Mouse (Mus musculus) embryonic facial prominence, embryonic 11.5 days (tissue): ENCODE results near the gene Zcchc24. TPM values are rescaled to one million over a fixed set of nuclear protein-coding genes. Genes with fewer than 3 reads are reported as not detected.
A peak's percentile ranks its signal among the peaks of the same experiment; 100 is the strongest.

Experiments used
- ATAC-seq: fragments of 200-750 bp; cut with Nextera tagmentation; replicated peaks from 2 replicates; pipeline ENCODE4 v1.8.0; 2017; ENCODE audit warnings: low read depth; ENCODE audit not compliant: insufficient number of reproducible peaks, low FRiP score, low TSS enrichment
- DNase-seq: peaks from one replicate; pipeline ENCODE4 v3.0.0-alpha.2; 2015; ENCODE audit warnings: low spot score
- H3K27ac ChIP-seq: fragments of 300-500 bp; sonication (generic); replicated peaks from 2 replicates; pipeline ENCODE4 v1.5.1; 2014; ENCODE audit warnings: mild to moderate bottlenecking, low read depth, low read length, control low read depth
- H3K27me3 ChIP-seq: fragments of 300-500 bp; sonication (generic); 2 replicates; pipeline ENCODE4 v1.6.1; 2014; ENCODE audit warnings: mild to moderate bottlenecking, low read length, moderate library complexity, mixed read lengths; ENCODE audit not compliant: control insufficient read depth, insufficient read depth
- H3K36me3 ChIP-seq: fragments of 300-500 bp; sonication (generic); replicated peaks from 2 replicates; pipeline ENCODE4 v1.6.1; 2014; ENCODE audit warnings: low read depth, mild to moderate bottlenecking, low read length, moderate library complexity, mixed read lengths; ENCODE audit not compliant: control insufficient read depth, insufficient read depth
- H3K4me1 ChIP-seq: fragments of 300-500 bp; sonication (generic); 2 replicates; pipeline ENCODE4 v1.6.1; 2014; ENCODE audit warnings: low read length, mixed read lengths; ENCODE audit not compliant: control insufficient read depth, insufficient read depth
- H3K4me2 ChIP-seq: fragments of 300-500 bp; sonication (generic); 2 replicates; pipeline ENCODE4 v1.6.1; 2014; ENCODE audit warnings: low read depth, mild to moderate bottlenecking, control low read depth, low read length, moderate library complexity
- H3K4me3 ChIP-seq: fragments of 300-500 bp; sonication (generic); 2 replicates; pipeline ENCODE4 v1.5.1; 2014; ENCODE audit warnings: low read depth, low read length, control low read depth
- H3K9ac ChIP-seq: fragments of 300-500 bp; sonication (generic); replicated peaks from 2 replicates; pipeline ENCODE4 v1.6.1; 2014; ENCODE audit warnings: mild to moderate bottlenecking, control low read depth, low read length
- H3K9me3 ChIP-seq: fragments of 300-500 bp; sonication (generic); replicated peaks from 2 replicates; pipeline ENCODE4 v1.6.1; 2016; ENCODE audit warnings: mild to moderate bottlenecking, low read length, inconsistent platforms, mixed read lengths; ENCODE audit not compliant: control insufficient read depth
- WGBS: fragments of 180-500 bp; shearing (Covaris S2); extraction: QIAGEN DNeasy Blood & Tissue Kit; methylation state at CpG from one replicate; pipeline ENCODE4 v1.1.7; 2014; 5-methylcytosine and 5-hydroxymethylcytosine counted together
- polyA plus RNA-seq: library from polyadenylated mRNA; unstranded; fragments of >200 nt; fragmentation: Nextera tagmentation; extraction: Ambion mirVana; gene quantifications from 2 replicates; pipeline ENCODE4 v1.2.1, GENCODE M21; 2014

Zcchc24 gene
- polyA plus RNA-seq, 1 experiment from 2014 or later, result 23.6 TPM

- H3K27me3 ChIP-seq, result no peaks in the 10 kb centered on the region
- H3K4me2 ChIP-seq, result no peak overlapping the region
- no peak for ATAC-seq
- no peaks in the 10 kb centered on the region for H3K9me3 ChIP-seq
- H3K27ac ChIP-seq, result no peak overlapping the region; the same call in 1 of the 2 replicates
- 68% methylated on average over 2 of the region's 2 CpGs for WGBS
- H3K9ac ChIP-seq, result no peak overlapping the region
- no peak overlapping the region for H3K4me3 ChIP-seq
- DNase-seq, result no peak
- no peaks in the 10 kb centered on the region for H3K36me3 ChIP-seq
- peaks cover 4% of the 10 kb centered on the region; the same call in 1 of the 2 replicates for H3K4me1 ChIP-seq
Measured at GRCm38 (mm10) chr14:25708917-25709316, 59.9 kb downstream of the Zcchc24 start.

- no peaks in the 10 kb centered on the region for H3K36me3 ChIP-seq
- H3K9me3 ChIP-seq, result no peaks in the 10 kb centered on the region
- DNase-seq, result no peak
- no peak overlapping the region for H3K9ac ChIP-seq
- H3K4me1 ChIP-seq, result peaks cover 4% of the 10 kb centered on the region; the same call in 1 of the 2 replicates
- no peak overlapping the region; the same call in 1 of the 2 replicates for H3K27ac ChIP-seq
- no peaks in the 10 kb centered on the region for H3K27me3 ChIP-seq
- 0 out of 2 replicates have a peak, but pooled peaks have one; percentile 34 for ATAC-seq
- no peak overlapping the region for H3K4me2 ChIP-seq
- H3K4me3 ChIP-seq, result no peak overlapping the region
- WGBS, result 65% methylated on average over 4 of the region's 4 CpGs
Measured at GRCm38 (mm10) chr14:25708451-25708850, 60.4 kb downstream of the Zcchc24 start.

GRCm38 (mm10) chr14:25707691-25708181 lies 61.1 kb downstream of the Zcchc24 start:
- 40% methylated on average over 5 of the region's 5 CpGs for WGBS

GRCm38 (mm10) chr14:25701986-25702385 lies 66.9 kb downstream of the Zcchc24 start:
- DNase-seq, result peak; percentile 74
- ATAC-seq, result no peak

More at GRCm38 (mm10) chr14:25707691-25708181, 61.1 kb downstream of the Zcchc24 start:
- DNase-seq, result peak; percentile 70
- H3K27ac ChIP-seq, result no peak overlapping the region
- H3K4me1 ChIP-seq, result peaks cover 4% of the 10 kb centered on the region; the same call in 1 of the 2 replicates
- H3K9ac ChIP-seq, result no peak overlapping the region
- H3K4me2 ChIP-seq, result no peak overlapping the region
- H3K27me3 ChIP-seq, result no peaks in the 10 kb centered on the region
- H3K9me3 ChIP-seq, result no peaks in the 10 kb centered on the region
- no peaks in the 10 kb centered on the region for H3K36me3 ChIP-seq
- no peak overlapping the region for H3K4me3 ChIP-seq
- no peak for ATAC-seq

GRCm38 (mm10) chr14:25696356-25696755 lies 72.5 kb downstream of the Zcchc24 start:
- Histone ChIP-seq H3K27me3 (no peaks in the 10 kb centered on the region), H3K4me3 (no peak overlapping the region), H3K36me3 (peaks cover 2% of the 10 kb centered on the region), H3K9ac (no peak overlapping the region), H3K4me2 (no peak overlapping the region), H3K4me1 (no peaks in the 10 kb centered on the region; the same call in 1 of the 2 replicates), H3K9me3 (no peaks in the 10 kb centered on the region), H3K27ac (no peak overlapping the region)
- 70% methylated on average over 2 of the region's 2 CpGs for WGBS
- no peak for DNase-seq
- ATAC-seq, result no peak

More at GRCm38 (mm10) chr14:25701986-25702385, 66.9 kb downstream of the Zcchc24 start:
- no peak overlapping the region for H3K4me2 ChIP-seq
- H3K9ac ChIP-seq, result no peak overlapping the region
- no peak overlapping the region for H3K27ac ChIP-seq
- no peaks in the 10 kb centered on the region for H3K9me3 ChIP-seq
- H3K36me3 ChIP-seq, result peaks cover 2% of the 10 kb centered on the region; the same call in 1 of the 2 replicates
- no peaks in the 10 kb centered on the region for H3K27me3 ChIP-seq
- no peak overlapping the region for H3K4me3 ChIP-seq
- no peaks in the 10 kb centered on the region for H3K4me1 ChIP-seq

- Histone ChIP-seq H3K27ac (no peak overlapping the region), H3K36me3 (peaks cover 2% of the 10 kb centered on the region), H3K27me3 (no peaks in the 10 kb centered on the region), H3K9ac (peak overlapping the region; percentile 70), H3K4me2 (peak overlapping the region; percentile 88), H3K4me1 (no peaks in the 10 kb centered on the region; the same call in 1 of the 2 replicates), H3K4me3 (peak overlapping the region; percentile 66), H3K9me3 (no peaks in the 10 kb centered on the region)
- 75% methylated on average over 6 of the region's 6 CpGs for WGBS
- no peak for ATAC-seq
- no peak for DNase-seq
Measured at GRCm38 (mm10) chr14:25695059-25695458, 73.8 kb downstream of the Zcchc24 start.

- 2% methylated on average over 10 of the region's 10 CpGs for WGBS
- Histone ChIP-seq H3K27me3 (no peaks in the 10 kb centered on the region), H3K4me1 (no peaks in the 10 kb centered on the region; the same call in 1 of the 2 replicates), H3K9me3 (no peaks in the 10 kb centered on the region), H3K9ac (peak overlapping the region; percentile 70), H3K27ac (no peak overlapping the region), H3K36me3 (no peaks in the 10 kb centered on the region; the same call in 1 of the 2 replicates), H3K4me3 (peak overlapping the region; percentile 66), H3K4me2 (peak overlapping the region; percentile 88)
- ATAC-seq, result peak; percentile 22; the same call in 1 of the 2 replicates
- peak; percentile 51 for DNase-seq
Measured at GRCm38 (mm10) chr14:25694569-25694897, 74.3 kb downstream of the Zcchc24 start.

GRCm38 (mm10) chr14:25693888-25694568 lies 74.8 kb downstream of the Zcchc24 start, which contains the start of gene Ppif:
Gene Ppif (plus strand): TSS chr14:25694154.
- DNase-seq, result peak; percentile 97
- peak within 1 kb of the TSS; percentile 66 for H3K4me3 ChIP-seq
- H3K27ac ChIP-seq, result no peak within 1 kb of the TSS
- H3K9ac ChIP-seq, result peak within 1 kb of the TSS; percentile 70
- peak within 1 kb of the TSS; percentile 88 for H3K4me2 ChIP-seq
- H3K27me3 ChIP-seq, result no peaks in the 10 kb centered on the region
- no peaks in the 10 kb centered on the region; the same call in 1 of the 2 replicates for H3K4me1 ChIP-seq
- peak; percentile 81 for ATAC-seq
- H3K36me3 ChIP-seq, result no peaks in the 10 kb centered on the region; the same call in 1 of the 2 replicates
- WGBS, result under 1% methylated on average over 62 of the region's 70 CpGs
- H3K9me3 ChIP-seq, result no peaks in the 10 kb centered on the region
